Mouse (Mus musculus) megakaryocyte progenitor cell, adult 5-6 weeks (primary cell): ENCODE results near the gene Gm49510. TPM values are rescaled to one million over a fixed set of nuclear protein-coding genes. Genes with fewer than 3 reads are reported as not detected.

Experiments
- ATAC-seq: replicated peaks from 2 replicates; pipeline ENCODE4 v1.8.0; 2016; ENCODE audit warnings: mild to moderate bottlenecking, moderate TSS enrichment, inconsistent platforms; ENCODE audit not compliant: poor library complexity
- total RNA-seq, 2 experiments: library from RNA; stranded (forward) in 1 of 2; stranded (reverse) in 1 of 2; fragments of 157-497, 149-512 nt in 1 of 2; fragments of 200-1000 nt in 1 of 2; gene quantifications; 2 replicates each; pipeline versions ENCODE4 v1.2.3 to v1.2.4; 2015 to 2017

Gm49510 gene
- total RNA-seq, 2 experiments from 2014 or later, result 1.2 TPM; not detected in 1

GRCm38 (mm10) chr15:78937311-78937710 is 37.8 kb downstream of the Gm49510 start:
- no peak for ATAC-seq

- ATAC-seq, result no peak
Observed at GRCm38 (mm10) chr15:78937963-78938362, 38.5 kb downstream of the Gm49510 start.

GRCm38 (mm10) chr15:78940325-78940724 is 40.9 kb downstream of the Gm49510 start:
- no peak for ATAC-seq

GRCm38 (mm10) chr15:78942663-78943062 is 43.2 kb downstream of the Gm49510 start:
- peak; percentile 74 for ATAC-seq

GRCm38 (mm10) chr15:78946232-78946631 is 46.8 kb downstream of the Gm49510 start:
- no peak for ATAC-seq

- ATAC-seq, result peak; percentile 94
Observed at GRCm38 (mm10) chr15:78947657-78948056, 48.2 kb downstream of the Gm49510 start, which contains the start of gene Triobp. TSS of gene Triobp (plus strand) at chr15:78947724.

GRCm38 (mm10) chr15:78948152-78948725 is 48.8 kb downstream of the Gm49510 start:
- ATAC-seq, result no peak

- ATAC-seq, result no peak
Observed at GRCm38 (mm10) chr15:78948883-78949282, 49.4 kb downstream of the Gm49510 start.

GRCm38 (mm10) chr15:78955663-78956062 is 56.2 kb downstream of the Gm49510 start:
- no peak for ATAC-seq

- ATAC-seq, result peak; percentile 69
Observed at GRCm38 (mm10) chr15:78956351-78956750, 56.9 kb downstream of the Gm49510 start.

GRCm38 (mm10) chr15:78957021-78957420 is 57.6 kb downstream of the Gm49510 start:
- ATAC-seq, result no peak

- no peak for ATAC-seq
Observed at GRCm38 (mm10) chr15:78959537-78959936, 60.1 kb downstream of the Gm49510 start.

- ATAC-seq, result no peak
Observed at GRCm38 (mm10) chr15:78960088-78960487, 60.6 kb downstream of the Gm49510 start.

- ATAC-seq, result peak; percentile 95
Observed at GRCm38 (mm10) chr15:78962885-78963284, 63.4 kb downstream of the Gm49510 start.

Other genes starting within 250 kb of the Gm49510 start
- not detected in 2 replicates for gene Elfn2, start 180.9 kb upstream of the Gm49510 start, total RNA-seq (2015)
- gene Elfn2, start 180.9 kb upstream of the Gm49510 start, total RNA-seq (2017), result 0.04 TPM in 1 of 2 replicates, not detected in the other
- gene Mfng, start 126.2 kb upstream of the Gm49510 start, total RNA-seq (2015), result 13.3 and 13.6 TPM in 2 replicates
- gene Mfng, start 126.2 kb upstream of the Gm49510 start, total RNA-seq (2017), result 10.0 and 10.5 TPM in 2 replicates
- gene Card10, start 96.6 kb upstream of the Gm49510 start, total RNA-seq (2015), result 0.20 and 0.78 TPM in 2 replicates
- 0.12 and 0.14 TPM in 2 replicates for gene Card10, start 96.6 kb upstream of the Gm49510 start, total RNA-seq (2017)
- not detected in 2 replicates for gene Cdc42ep1, start 57.0 kb upstream of the Gm49510 start, total RNA-seq (2015)
- not detected in 2 replicates for gene Cdc42ep1, start 57.0 kb upstream of the Gm49510 start, total RNA-seq (2017)
- gene Lgals2, start 44.1 kb upstream of the Gm49510 start, total RNA-seq (2015), result not detected in 2 replicates
- gene Lgals2, start 44.1 kb upstream of the Gm49510 start, total RNA-seq (2017), result not detected in 2 replicates
- gene Gga1, start 22.5 kb upstream of the Gm49510 start, total RNA-seq (2015), result 27.8 and 28.9 TPM in 2 replicates
- gene Gga1, start 22.5 kb upstream of the Gm49510 start, total RNA-seq (2017), result 15.4 and 20.1 TPM in 2 replicates
- gene Sh3bp1, start 101 bp downstream of the Gm49510 start, total RNA-seq (2015), result 42.5 and 55.8 TPM in 2 replicates
- 18.9 and 22.9 TPM in 2 replicates for gene Sh3bp1, start 101 bp downstream of the Gm49510 start, total RNA-seq (2017)
- 9.5 and 12.8 TPM in 2 replicates for gene Pdxp, start 14.3 kb downstream of the Gm49510 start, total RNA-seq (2015)
- 5.0 and 8.8 TPM in 2 replicates for gene Pdxp, start 14.3 kb downstream of the Gm49510 start, total RNA-seq (2017)
- gene Lgals1, start 27.1 kb downstream of the Gm49510 start, total RNA-seq (2015), result 480 and 550 TPM in 2 replicates
- 648 and 851 TPM in 2 replicates for gene Lgals1, start 27.1 kb downstream of the Gm49510 start, total RNA-seq (2017)
- gene Nol12, start 35.3 kb downstream of the Gm49510 start, total RNA-seq (2015), result 38.7 and 47.6 TPM in 2 replicates
- gene Nol12, start 35.3 kb downstream of the Gm49510 start, total RNA-seq (2017), result 19.9 and 25.2 TPM in 2 replicates
- gene Triobp, start 48.1 kb downstream of the Gm49510 start, total RNA-seq (2015), result 66.0 and 71.4 TPM in 2 replicates
- 20.7 and 26.0 TPM in 2 replicates for gene Triobp, start 48.1 kb downstream of the Gm49510 start, total RNA-seq (2017)
- gene H1f0, start 128.8 kb downstream of the Gm49510 start, total RNA-seq (2015), result 11.1 and 14.5 TPM in 2 replicates
- gene H1f0, start 128.8 kb downstream of the Gm49510 start, total RNA-seq (2017), result 24.3 and 29.0 TPM in 2 replicates
- gene Galr3, start 142.2 kb downstream of the Gm49510 start, total RNA-seq (2015), result 0.15 and 0.69 TPM in 2 replicates
- 0.29 and 0.91 TPM in 2 replicates for gene Galr3, start 142.2 kb downstream of the Gm49510 start, total RNA-seq (2017)
- 16.0 and 17.3 TPM in 2 replicates for gene Ankrd54, start 163.2 kb downstream of the Gm49510 start, total RNA-seq (2015)
- 11.2 and 18.8 TPM in 2 replicates for gene Ankrd54, start 163.2 kb downstream of the Gm49510 start, total RNA-seq (2017)
- 192 and 203 TPM in 2 replicates for gene Eif3l, start 175.5 kb downstream of the Gm49510 start, total RNA-seq (2015)
- 259 and 271 TPM in 2 replicates for gene Eif3l, start 175.5 kb downstream of the Gm49510 start, total RNA-seq (2017)
- 4.8 and 5.6 TPM in 2 replicates for gene Micall1, start 209.2 kb downstream of the Gm49510 start, total RNA-seq (2015)
- 3.6 and 5.5 TPM in 2 replicates for gene Micall1, start 209.2 kb downstream of the Gm49510 start, total RNA-seq (2017)
- gene Polr2f, start 241.3 kb downstream of the Gm49510 start, total RNA-seq (2015), result 76.7 and 114 TPM in 2 replicates
- gene Polr2f, start 241.3 kb downstream of the Gm49510 start, total RNA-seq (2017), result 88.6 and 104 TPM in 2 replicates
- 0.99 TPM in 1 of 2 replicates, not detected in the other for gene 1700088E04Rik, start 241.6 kb downstream of the Gm49510 start, total RNA-seq (2015)
- gene 1700088E04Rik, start 241.6 kb downstream of the Gm49510 start, total RNA-seq (2017), result not detected in 2 replicates